Mouse (Mus musculus): Measurements from ENCODE around the gene Enkd1. TPM values are rescaled to one million over a fixed set of nuclear protein-coding genes. Genes with fewer than 3 reads are reported as not detected.

Enkd1 gene
- polyA plus RNA-seq, 1 experiment from 2014 or later = 28.7 TPM

DNA sequence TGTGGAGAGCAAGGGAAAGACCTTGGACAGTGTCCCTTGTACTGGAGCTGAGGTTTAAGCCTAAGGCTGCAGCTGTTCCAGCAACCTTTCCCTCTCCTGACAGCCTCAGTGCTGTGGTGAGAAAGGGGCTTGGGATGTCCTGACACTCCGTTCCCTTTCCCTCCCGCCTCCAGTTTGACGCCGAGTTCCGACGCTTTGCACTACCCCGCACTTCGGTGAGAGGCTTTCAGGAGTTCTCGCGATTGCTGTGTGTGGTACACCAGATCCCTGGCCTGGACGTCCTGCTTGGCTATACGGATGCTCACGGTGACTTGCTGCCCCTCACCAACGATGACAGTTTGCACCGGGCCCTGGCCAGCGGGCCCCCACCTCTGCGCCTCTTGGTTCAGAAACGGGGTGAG is 6.0 kb downstream of the Enkd1 start:
- DNase-seq (no peak), ATAC-seq (ENCODE audit: insufficient read depth) (peak; percentile 12; the same call in 1 of the 2 replicates)
- no peak for TF ChIP-seq CTCF (IDR thresholded peaks at IDR 0.05; ENCODE audit: low read depth)
- Histone ChIP-seq H3K27ac (ENCODE audit: low read depth) (peak overlapping the region; percentile 59; the same call in 1 of the 2 replicates), H3K4me1 (ENCODE audit: insufficient read depth) (0 out of 2 replicates have a peak, but pooled peaks cover 2% of the 10 kb centered on the region), H3K4me2 (peak overlapping the region; percentile 81), H3K9ac (peak overlapping the region; percentile 60), H3K4me3 (ENCODE audit: low read depth, low read length) (peak overlapping the region; percentile 67), H3K27me3 (ENCODE audit: insufficient read depth, low read length) (no peaks in the 10 kb centered on the region), H3K36me3 (ENCODE audit: insufficient read depth) (peaks cover 43% of the 10 kb centered on the region), H3K9me3 (ENCODE audit: low read depth, low read length) (no peaks in the 10 kb centered on the region)
- 36% methylated on average over 18 of the region's 18 CpGs for WGBS

- H3K9me3 ChIP-seq (ENCODE audit: low read depth, low read length) = no peaks in the 10 kb centered on the region
- WGBS = under 1% methylated on average over 60 of the region's 60 CpGs
- DNase-seq = peak; percentile 99
- peak within 1 kb of the TSS; percentile 81 for H3K4me2 ChIP-seq
- H3K4me1 ChIP-seq (ENCODE audit: insufficient read depth) = 0 out of 2 replicates have a peak, but pooled peaks cover 2% of the 10 kb centered on the region
- H3K36me3 ChIP-seq (ENCODE audit: insufficient read depth) = peaks cover 45% of the 10 kb centered on the region
- ATAC-seq (ENCODE audit: insufficient read depth) = peak; percentile 74
- H3K27ac ChIP-seq (ENCODE audit: low read depth) = peak within 1 kb of the TSS; percentile 89
- no peaks in the 10 kb centered on the region for H3K27me3 ChIP-seq (ENCODE audit: insufficient read depth, low read length)
- TF ChIP-seq CTCF (IDR thresholded peaks at IDR 0.05; ENCODE audit: low read depth) = peak; percentile 32
- H3K9ac ChIP-seq = peak within 1 kb of the TSS; percentile 60
- H3K4me3 ChIP-seq (ENCODE audit: low read depth, low read length) = peak within 1 kb of the TSS; percentile 67
Measured at GRCm38 (mm10) chr8:105700966-105701824, 6.8 kb downstream of the Enkd1 start, which contains the start of the genes Acd and Pard6a. Acd (minus strand) TSS chr8:105701102. Pard6a (plus strand) TSS chr8:105701148.

- peak; percentile 53 for ATAC-seq (ENCODE audit: insufficient read depth)
- H3K36me3 ChIP-seq (ENCODE audit: insufficient read depth) = peaks cover 45% of the 10 kb centered on the region
- H3K4me3 ChIP-seq (ENCODE audit: low read depth, low read length) = peak overlapping the region; percentile 67
- 0 out of 2 replicates have a peak, but pooled peaks cover 2% of the 10 kb centered on the region for H3K4me1 ChIP-seq (ENCODE audit: insufficient read depth)
- 0% methylated on average over 21 of the region's 21 CpGs for WGBS
- H3K27ac ChIP-seq (ENCODE audit: low read depth) = peak overlapping the region; percentile 89
- H3K9ac ChIP-seq = peak overlapping the region; percentile 60
- H3K27me3 ChIP-seq (ENCODE audit: insufficient read depth, low read length) = no peaks in the 10 kb centered on the region
- H3K9me3 ChIP-seq (ENCODE audit: low read depth, low read length) = no peaks in the 10 kb centered on the region
- DNase-seq = peak; percentile 62
- no peak for TF ChIP-seq CTCF (IDR thresholded peaks at IDR 0.05; ENCODE audit: low read depth)
- H3K4me2 ChIP-seq = peak overlapping the region; percentile 81
Measured at GRCm38 (mm10) chr8:105700566-105700965, 7.4 kb downstream of the Enkd1 start.

DNA sequence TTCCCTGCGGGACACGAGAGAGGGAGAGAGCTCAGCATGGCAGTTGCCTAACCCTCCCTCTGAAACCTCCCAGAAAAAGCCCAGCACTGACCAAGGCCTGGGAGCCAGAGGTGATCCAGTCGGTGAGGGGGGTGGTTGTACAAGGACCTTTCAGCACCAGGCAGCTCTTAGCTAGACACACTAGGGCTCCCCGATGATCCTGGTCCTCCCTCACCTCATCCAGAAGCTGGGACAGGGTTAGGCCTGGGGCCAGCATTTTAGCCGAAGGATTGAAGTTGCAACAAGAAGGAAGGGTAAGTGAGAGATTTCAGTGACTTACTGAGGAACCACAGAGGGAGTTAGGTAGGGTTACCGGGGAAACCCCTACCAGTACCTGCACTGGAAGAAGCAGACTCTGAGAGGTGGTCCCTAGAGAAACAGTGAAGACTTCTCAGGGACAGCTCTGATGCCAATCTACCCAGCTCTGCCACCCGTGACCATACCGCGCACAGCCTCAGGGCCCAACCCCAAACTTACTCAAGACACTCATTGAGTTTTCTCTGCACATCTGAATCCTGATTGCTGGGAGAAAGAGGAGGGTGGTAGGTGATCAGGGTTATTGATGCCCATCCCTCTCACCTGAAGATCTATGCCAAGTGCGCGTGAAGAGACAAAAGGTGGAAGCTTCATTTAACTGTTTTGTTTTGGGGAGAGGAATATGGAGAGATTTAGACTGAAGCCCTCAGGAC is 8.4 kb downstream of the Enkd1 start:
- H3K9me3 ChIP-seq (ENCODE audit: low read depth, low read length) = no peaks in the 10 kb centered on the region
- H3K4me2 ChIP-seq = peak overlapping the region; percentile 81
- ATAC-seq (ENCODE audit: insufficient read depth) (no peak), DNase-seq (no peak)
- H3K36me3 ChIP-seq (ENCODE audit: insufficient read depth) = peaks cover 45% of the 10 kb centered on the region
- 0 out of 2 replicates have a peak, but pooled peaks cover 2% of the 10 kb centered on the region for H3K4me1 ChIP-seq (ENCODE audit: insufficient read depth)
- H3K27ac ChIP-seq (ENCODE audit: low read depth) = no peak overlapping the region
- H3K9ac ChIP-seq = peak overlapping the region; percentile 60
- peak overlapping the region; percentile 67 for H3K4me3 ChIP-seq (ENCODE audit: low read depth, low read length)
- no peaks in the 10 kb centered on the region for H3K27me3 ChIP-seq (ENCODE audit: insufficient read depth, low read length)
- no peak for TF ChIP-seq CTCF (IDR thresholded peaks at IDR 0.05; ENCODE audit: low read depth)
- WGBS = 89% methylated on average over 11 of the region's 11 CpGs

DNA sequence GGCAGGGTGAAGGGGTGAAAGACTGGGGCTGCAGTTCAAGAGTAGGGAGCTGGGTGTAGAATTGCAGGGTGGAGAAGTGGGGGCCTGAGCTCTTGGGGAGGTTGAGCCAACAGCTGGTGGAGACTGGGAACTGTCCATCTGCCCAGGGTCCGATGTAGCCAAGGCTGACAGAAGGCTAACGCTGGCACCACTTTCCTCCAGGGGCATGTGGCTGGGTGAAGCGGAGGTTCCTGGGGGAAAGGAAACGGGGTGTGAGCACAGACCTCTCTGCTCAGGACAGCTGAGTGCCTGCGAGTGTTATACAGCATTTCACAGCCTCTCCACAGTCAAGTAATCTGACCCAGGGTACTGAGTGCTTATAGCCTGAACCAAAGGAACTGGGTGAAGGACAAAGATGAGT is 9.3 kb downstream of the Enkd1 start:
- 0 out of 2 replicates have a peak, but pooled peaks cover 10% of the 10 kb centered on the region for H3K4me1 ChIP-seq (ENCODE audit: insufficient read depth)
- no peak overlapping the region for H3K27ac ChIP-seq (ENCODE audit: low read depth)
- 91% methylated on average over 5 of the region's 5 CpGs for WGBS
- DNase-seq (no peak), ATAC-seq (ENCODE audit: insufficient read depth) (no peak)
- no peak overlapping the region for H3K9ac ChIP-seq
- H3K27me3 ChIP-seq (ENCODE audit: insufficient read depth, low read length) = no peaks in the 10 kb centered on the region
- H3K36me3 ChIP-seq (ENCODE audit: insufficient read depth) = peaks cover 37% of the 10 kb centered on the region
- H3K4me3 ChIP-seq (ENCODE audit: low read depth, low read length) = no peak overlapping the region
- TF ChIP-seq CTCF (IDR thresholded peaks at IDR 0.05; ENCODE audit: low read depth) = no peak
- H3K9me3 ChIP-seq (ENCODE audit: low read depth, low read length) = no peaks in the 10 kb centered on the region
- H3K4me2 ChIP-seq = no peak overlapping the region

- Histone ChIP-seq H3K9me3 (ENCODE audit: low read depth, low read length) (no peaks in the 10 kb centered on the region), H3K4me2 (no peak overlapping the region), H3K36me3 (ENCODE audit: insufficient read depth) (peaks cover 24% of the 10 kb centered on the region; the same call in 1 of the 2 replicates), H3K27ac (ENCODE audit: low read depth) (no peak overlapping the region), H3K27me3 (ENCODE audit: insufficient read depth, low read length) (no peaks in the 10 kb centered on the region), H3K4me3 (ENCODE audit: low read depth, low read length) (no peak overlapping the region), H3K4me1 (ENCODE audit: insufficient read depth) (0 out of 2 replicates have a peak, but pooled peaks cover 10% of the 10 kb centered on the region), H3K9ac (no peak overlapping the region)
- WGBS = 88% methylated on average over 17 of the region's 17 CpGs
- TF ChIP-seq CTCF (IDR thresholded peaks at IDR 0.05; ENCODE audit: low read depth) = no peak
- DNase-seq (no peak), ATAC-seq (ENCODE audit: insufficient read depth) (no peak)
Measured at GRCm38 (mm10) chr8:105697196-105697780, 10.7 kb downstream of the Enkd1 start.
